Mouse (Mus musculus) CD4-positive, CD25-positive, alpha-beta regulatory T cell, adult 9 weeks (primary cell): ENCODE data around the gene Wdr81. TPM values are rescaled to one million over a fixed set of nuclear protein-coding genes. Genes with fewer than 3 reads are reported as not detected.

Experiments
- polyA plus RNA-seq: library from polyadenylated mRNA; unstranded; fragments of 100-300 nt; shearing (Covaris generic); gene quantifications from one replicate; pipeline ENCODE4 v1.2.1, GENCODE M21; 2017

Wdr81 gene
- 20.5 TPM for polyA plus RNA-seq

DNA sequence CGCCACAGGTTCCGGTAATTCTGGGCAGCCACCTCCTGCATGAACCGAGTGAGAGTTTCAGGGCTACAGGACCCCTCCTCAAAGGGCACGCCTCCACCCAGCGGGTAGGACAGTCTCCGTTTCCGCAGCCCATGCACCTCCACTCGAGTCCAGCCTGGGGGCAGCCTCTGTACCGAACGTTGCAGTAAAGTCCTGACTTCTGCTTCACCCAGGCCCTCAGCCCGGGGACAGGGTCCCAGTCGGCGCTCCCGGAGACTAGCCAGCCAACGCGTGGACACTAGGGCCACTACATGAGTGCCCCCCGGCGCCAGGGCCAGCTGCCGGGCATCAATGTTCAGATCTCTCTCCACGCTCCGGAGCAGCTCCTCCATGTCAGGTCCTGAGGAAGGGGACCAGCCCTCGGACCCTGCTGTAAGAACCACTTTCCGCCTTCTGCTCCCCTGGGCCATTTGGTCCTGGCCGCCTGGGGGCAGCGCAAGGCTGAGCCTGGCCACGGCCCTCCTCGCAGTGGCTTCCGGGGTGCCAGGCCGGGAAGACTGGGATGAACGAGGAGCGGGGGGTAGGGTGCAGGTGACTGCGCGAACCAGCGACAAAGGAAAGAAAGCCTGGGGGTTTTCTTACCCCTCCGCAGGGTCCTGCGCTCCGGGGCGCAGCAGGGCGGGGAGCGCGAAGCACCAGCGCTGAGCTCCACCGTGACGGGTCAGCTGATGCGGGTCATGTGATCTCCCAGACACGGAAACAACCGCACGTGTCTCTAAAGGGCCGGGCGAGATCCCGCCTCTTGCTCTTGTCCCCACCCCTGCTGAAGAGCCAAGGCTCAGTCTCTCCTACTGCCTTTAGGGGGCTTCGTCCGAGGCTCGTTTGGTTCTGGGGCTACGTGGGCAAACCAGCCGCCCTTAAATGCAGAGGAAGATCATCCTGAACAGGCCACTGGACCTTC is at the start of gene Wdr81:
Gene Wdr81 (minus strand): TSS at position 727 of the 940 bp plus-strand sequence.

GRCm38 (mm10) chr11:75486601-75487285 is 32.2 kb upstream of the Wdr81 start, which contains the start of gene Prpf8:
Gene Prpf8, plus strand, starts transcription at chr11:75486816.

DNA sequence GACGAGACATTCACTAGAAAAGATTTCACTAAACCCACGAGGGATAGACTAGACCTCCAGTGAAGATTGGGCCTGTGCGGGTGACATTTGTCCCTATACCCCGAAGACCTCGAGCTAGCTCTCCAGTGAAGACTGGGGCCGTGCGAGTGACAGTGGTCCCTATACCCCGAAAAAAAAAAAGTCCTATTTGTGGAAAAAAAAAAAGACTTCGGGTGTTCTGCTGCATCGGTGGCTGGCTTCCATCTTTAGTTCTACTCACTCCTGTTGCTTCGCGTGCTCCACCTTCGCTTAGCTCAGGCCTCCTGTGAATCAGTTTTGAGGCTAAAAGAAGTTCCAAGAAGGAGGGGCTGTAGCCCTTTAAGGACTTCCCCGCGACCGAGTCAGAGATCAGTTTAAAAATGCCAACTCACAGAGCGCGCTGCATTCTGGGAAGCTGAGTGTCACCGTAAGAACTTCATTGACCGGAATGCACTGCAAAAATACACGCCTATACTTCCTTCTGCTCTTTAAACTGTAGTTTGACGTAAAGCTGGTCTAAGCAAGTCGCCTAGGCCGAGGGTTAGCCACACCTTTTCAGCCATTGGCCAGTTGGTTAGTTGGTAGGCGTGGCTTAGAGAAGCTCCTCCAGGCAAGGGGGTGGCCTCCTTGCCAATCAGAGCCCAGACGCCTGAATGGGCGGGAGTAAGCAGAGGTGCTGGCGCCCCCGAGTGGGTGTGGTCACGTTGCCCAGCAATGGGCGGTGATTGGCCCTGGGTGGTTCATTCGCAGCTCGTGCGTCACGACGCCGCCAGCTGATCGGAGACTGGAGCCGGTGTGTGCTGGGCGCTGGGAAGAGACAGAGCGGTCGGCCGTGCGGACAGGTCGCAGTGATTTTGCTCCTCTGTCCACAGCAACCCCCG is 6.6 kb upstream of the Wdr81 start, which contains the start of gene Tlcd2:
Gene Tlcd2 (plus strand): TSS at position 872 of the 899 bp plus-strand sequence.

DNA sequence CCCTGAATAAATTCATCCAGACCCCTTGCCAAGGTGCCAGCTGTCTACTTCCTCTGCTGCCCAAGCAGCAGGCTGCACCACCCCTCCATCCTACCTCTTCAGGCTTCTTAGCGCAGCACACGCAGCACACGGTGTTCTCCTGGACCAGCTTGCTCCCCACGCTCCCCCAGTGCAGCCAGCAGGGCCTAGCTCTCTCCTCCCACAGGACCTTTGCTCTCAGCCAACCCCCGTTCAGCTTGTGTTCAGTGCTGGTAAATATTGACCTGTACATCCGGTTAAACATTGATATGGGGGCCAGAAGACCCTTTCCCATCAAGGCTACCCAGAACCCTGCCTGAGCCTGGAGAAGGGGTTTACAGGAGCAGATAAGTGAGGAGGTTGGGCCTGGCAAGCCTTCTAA is 15.2 kb downstream of the Wdr81 start, which contains the start of gene Serpinf2:
Gene Serpinf2 (minus strand): TSS at position 229 of the 400 bp plus-strand sequence.

DNA sequence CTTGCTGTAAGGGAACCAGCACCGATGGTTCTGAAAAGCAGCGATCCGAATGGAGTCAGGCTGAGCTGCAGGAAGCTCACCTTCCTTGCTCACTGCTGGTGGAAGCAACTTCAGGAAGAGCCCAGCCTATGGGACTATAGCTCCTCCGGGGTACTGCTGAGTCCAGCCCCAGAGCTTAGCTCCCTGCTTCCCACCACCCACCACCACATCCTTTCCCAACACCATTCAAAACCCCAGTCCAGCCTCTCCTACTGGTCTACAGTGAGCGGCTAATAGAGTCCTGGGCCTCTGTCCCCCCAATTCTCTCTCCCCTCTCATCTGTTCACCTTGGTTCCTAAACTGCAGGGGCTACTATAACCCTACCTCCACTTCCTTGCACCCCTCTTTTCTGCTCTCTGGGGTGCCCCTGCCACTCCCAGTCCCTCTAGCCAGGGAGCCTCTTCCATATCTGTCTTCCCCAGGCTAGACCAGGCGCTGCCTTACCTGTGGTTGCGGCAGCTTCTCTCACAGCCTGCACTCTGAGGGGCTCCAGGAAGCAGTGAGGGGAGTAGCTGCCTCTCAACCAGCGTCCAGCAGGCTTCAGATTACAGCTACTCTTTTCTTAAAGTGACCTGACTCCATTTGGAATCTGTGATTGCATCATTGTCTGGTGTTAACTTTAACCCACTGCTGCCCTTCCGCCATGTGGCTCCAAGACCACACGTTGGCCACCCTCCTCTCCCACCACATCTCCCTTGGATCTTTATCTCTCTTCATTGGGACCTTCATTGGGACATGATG is 32.3 kb downstream of the Wdr81 start, which contains the start of gene Serpinf1:
Gene Serpinf1 (minus strand): TSS at position 689 of the 780 bp plus-strand sequence.

Other genes starting within 250 kb of the Wdr81 start
- 152 TPM for gene Rpa1, start 106.4 kb downstream of the Wdr81 start, polyA plus RNA-seq
- gene Smyd4, start 106.3 kb downstream of the Wdr81 start, polyA plus RNA-seq = 30.3 TPM
- 4.4 TPM for gene Serpinf1, start 32.0 kb downstream of the Wdr81 start, polyA plus RNA-seq
- not detected for gene Serpinf2, start 15.1 kb downstream of the Wdr81 start, polyA plus RNA-seq
- gene Tlcd2, start 7.0 kb upstream of the Wdr81 start, polyA plus RNA-seq = 7.0 TPM
- 73.0 TPM for gene Prpf8, start 32.1 kb upstream of the Wdr81 start, polyA plus RNA-seq
- not detected for gene Rilp, start 55.4 kb upstream of the Wdr81 start, polyA plus RNA-seq
- 0.65 TPM for gene Scarf1, start 58.8 kb upstream of the Wdr81 start, polyA plus RNA-seq
- gene Slc43a2, start 77.0 kb upstream of the Wdr81 start, polyA plus RNA-seq = 51.2 TPM
- gene Pitpna, start 133.4 kb upstream of the Wdr81 start, polyA plus RNA-seq = 36.6 TPM
- 151 TPM for gene Inpp5k, start 176.3 kb upstream of the Wdr81 start, polyA plus RNA-seq
- 32.2 TPM for gene Myo1c, start 195.8 kb upstream of the Wdr81 start, polyA plus RNA-seq
- gene Crk, start 224.5 kb upstream of the Wdr81 start, polyA plus RNA-seq = 9.6 TPM